Mouse (Mus musculus) gastrocnemius, postnatal 14 days (tissue): ENCODE results near the gene Pard3. TPM values are rescaled to one million over a fixed set of nuclear protein-coding genes. Genes with fewer than 3 reads are reported as not detected.

Experiments
- DNase-seq: peaks from one replicate; pipeline ENCODE4 v3.0.0; 2021; ENCODE audit warnings: mixed read lengths
- intact Hi-C: fragments of 180-260 bp; cut with DNase I; formaldehyde crosslinking; loops from one replicate; pipeline ENCODE4 v1.15.1; 2025; ENCODE audit warnings: low total_unique reads
- total RNA-seq, 2 experiments: library from RNA; stranded (reverse); gene quantifications; 2 replicates each; pipeline ENCODE4 v1.2.3; 2021

The Pard3 gene
- total RNA-seq, 2 experiments from 2014 or later = 23.9 to 25.7 TPM

GRCm38 (mm10) chr8:127079244-127079805 lies 15.6 kb downstream of the Pard3 start:
- intact Hi-C loops = no loop called here

GRCm38 (mm10) chr8:127081297-127081696 lies 17.6 kb downstream of the Pard3 start:
- intact Hi-C loops = no loop called here
- no peak for DNase-seq

More at GRCm38 (mm10) chr8:127079244-127079805, 15.6 kb downstream of the Pard3 start:
- DNase-seq = no peak

- no peak for DNase-seq
- intact Hi-C loops = no loop called here
Observed at GRCm38 (mm10) chr8:127082486-127082885, 18.8 kb downstream of the Pard3 start.

- no peak for DNase-seq
- intact Hi-C loops = no loop called here
Observed at GRCm38 (mm10) chr8:127084565-127084964, 20.9 kb downstream of the Pard3 start.

GRCm38 (mm10) chr8:127087434-127087833 lies 23.7 kb downstream of the Pard3 start:
- no peak for DNase-seq
- intact Hi-C loops = no loop called here

GRCm38 (mm10) chr8:127088372-127088771 lies 24.7 kb downstream of the Pard3 start:
- DNase-seq = no peak
- intact Hi-C loops = no loop called here

GRCm38 (mm10) chr8:127089021-127089420 lies 25.3 kb downstream of the Pard3 start:
- no peak for DNase-seq
- intact Hi-C loops = no loop called here

- DNase-seq = no peak
- intact Hi-C loops = no loop called here
Observed at GRCm38 (mm10) chr8:127090435-127090834, 26.7 kb downstream of the Pard3 start.

GRCm38 (mm10) chr8:127091936-127092335 lies 28.2 kb downstream of the Pard3 start:
- no peak for DNase-seq
- intact Hi-C loops = no loop called here

- intact Hi-C loops = no loop called here
- DNase-seq = no peak
Observed at GRCm38 (mm10) chr8:127092383-127093112, 28.9 kb downstream of the Pard3 start.

GRCm38 (mm10) chr8:127093113-127093426 lies 29.4 kb downstream of the Pard3 start:
- DNase-seq = no peak
- intact Hi-C loops = no loop called here

GRCm38 (mm10) chr8:127095763-127096162 lies 32.1 kb downstream of the Pard3 start:
- intact Hi-C loops = no loop called here
- DNase-seq = no peak

- intact Hi-C loops = no loop called here
- no peak for DNase-seq
Observed at GRCm38 (mm10) chr8:127099439-127100090, 35.9 kb downstream of the Pard3 start.

- intact Hi-C loops = no loop called here
- no peak for DNase-seq
Observed at GRCm38 (mm10) chr8:127103256-127103655, 39.6 kb downstream of the Pard3 start.

GRCm38 (mm10) chr8:127104616-127105015 lies 40.9 kb downstream of the Pard3 start:
- no peak for DNase-seq
- intact Hi-C loops = no loop called here

GRCm38 (mm10) chr8:127107928-127108327 lies 44.2 kb downstream of the Pard3 start:
- DNase-seq = no peak

GRCm38 (mm10) chr8:127113209-127113608 lies 49.5 kb downstream of the Pard3 start:
- no peak for DNase-seq
- intact Hi-C loops = no loop called here

More at GRCm38 (mm10) chr8:127107928-127108327, 44.2 kb downstream of the Pard3 start:
- intact Hi-C loops = no loop called here

- intact Hi-C loops = no loop called here
- no peak for DNase-seq
Observed at GRCm38 (mm10) chr8:127115837-127116236, 52.1 kb downstream of the Pard3 start.

- intact Hi-C loops = no loop called here
- DNase-seq = peak; percentile 63
Observed at GRCm38 (mm10) chr8:127118373-127118861, 54.7 kb downstream of the Pard3 start.

- intact Hi-C loops = no loop called here
- DNase-seq = no peak
Observed at GRCm38 (mm10) chr8:127123391-127123790, 59.7 kb downstream of the Pard3 start.

GRCm38 (mm10) chr8:127124795-127125194 lies 61.1 kb downstream of the Pard3 start:
- intact Hi-C loops = no loop called here
- DNase-seq = no peak
